Mouse (Mus musculus): ENCODE measurements around the gene Pwp2.

DNA sequence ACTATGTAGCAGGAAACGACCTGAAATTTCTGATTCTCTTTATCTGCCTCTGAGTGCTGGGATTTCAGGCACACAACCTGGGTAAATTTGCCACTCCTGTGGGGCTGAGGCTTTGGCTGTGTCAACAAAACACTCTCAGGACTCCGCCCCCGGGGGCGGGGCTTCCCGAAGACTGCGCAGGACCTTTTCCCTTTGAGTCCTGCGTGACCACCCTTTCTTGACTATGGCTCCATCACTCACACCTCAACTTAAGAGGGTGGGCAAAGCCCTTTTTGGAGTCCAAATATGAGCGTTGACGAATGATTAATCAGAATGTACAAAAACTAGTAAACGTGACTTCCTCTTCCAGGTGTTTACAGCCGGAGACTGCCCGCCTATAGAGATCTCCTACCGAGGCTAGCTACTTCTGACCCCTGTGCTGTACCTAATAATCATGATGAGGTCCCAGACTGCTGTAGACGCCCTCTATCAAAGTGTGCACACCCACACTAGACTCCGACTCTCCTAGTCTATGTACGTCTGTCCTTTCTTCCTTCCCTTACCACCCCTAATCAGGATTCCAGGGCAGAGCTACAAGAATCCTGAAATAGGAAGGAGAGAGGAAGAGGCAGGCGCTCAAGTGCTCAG is 25.6 kb downstream of the Pwp2 start:
- no peak for TF ChIP-seq CTCF (conservative IDR thresholded peaks at IDR 0.05; ENCODE audit: low read length)
- no peak for TF ChIP-seq POU5F1 (IDR thresholded peaks at IDR 0.05; ENCODE audit: borderline replicate concordance, low read length)
- TF ChIP-seq NANOG (IDR thresholded peaks at IDR 0.05; ENCODE audit: borderline replicate concordance, low read length): no peak

Measured in E14TG2a.4 (cell line).